Mouse (Mus musculus): ENCODE results near the gene Klhl10. TPM values are rescaled to one million over a fixed set of nuclear protein-coding genes. Genes with fewer than 3 reads are reported as not detected.

Klhl10 gene
- total and polyA plus RNA-seq, 2 experiments from 2014 or later = 0.29 to 0.65 TPM

GRCm38 (mm10) chr11:100408076-100408834 is 33.5 kb upstream of the Klhl10 start:
- no peaks in the 10 kb centered on the region for H3K27me3 ChIP-seq (ENCODE audit: insufficient read depth, low read length)
- H3K4me1 ChIP-seq (ENCODE audit: insufficient read depth) = peaks cover under 1% of the 10 kb centered on the region
- H3K9ac ChIP-seq = no peak overlapping the region
- H3K4me3 ChIP-seq (ENCODE audit: low read depth, low read length) = no peak overlapping the region
- 44% methylated on average over 10 of the region's 10 CpGs for WGBS
- TF ChIP-seq CTCF (IDR thresholded peaks at IDR 0.05; ENCODE audit: low read depth) = peak; percentile 79
- peak; percentile 65 for DNase-seq
- H3K4me2 ChIP-seq (ENCODE audit: low read depth) = no peak overlapping the region
- H3K36me3 ChIP-seq (ENCODE audit: insufficient read depth) = no peaks in the 10 kb centered on the region; the same call in 1 of the 2 replicates
- peak; percentile 73 for ATAC-seq
- no peaks in the 10 kb centered on the region for H3K9me3 ChIP-seq (ENCODE audit: low read length)
- no peak overlapping the region for H3K27ac ChIP-seq (ENCODE audit: low read depth, low read length)

- WGBS = 94% methylated on average over 12 of the region's 12 CpGs
- peaks cover 4% of the 10 kb centered on the region for H3K4me1 ChIP-seq (ENCODE audit: insufficient read depth)
- H3K27ac ChIP-seq (ENCODE audit: low read depth, low read length) = no peak overlapping the region
- H3K4me2 ChIP-seq (ENCODE audit: low read depth) = no peak overlapping the region
- no peak for DNase-seq
- no peaks in the 10 kb centered on the region; the same call in 1 of the 2 replicates for H3K36me3 ChIP-seq (ENCODE audit: insufficient read depth)
- ATAC-seq = no peak
- H3K27me3 ChIP-seq (ENCODE audit: insufficient read depth, low read length) = no peaks in the 10 kb centered on the region
- no peak overlapping the region for H3K9ac ChIP-seq
- no peak overlapping the region for H3K4me3 ChIP-seq (ENCODE audit: low read depth, low read length)
- H3K9me3 ChIP-seq (ENCODE audit: low read length) = no peaks in the 10 kb centered on the region
- TF ChIP-seq CTCF (IDR thresholded peaks at IDR 0.05; ENCODE audit: low read depth) = no peak
Observed at GRCm38 (mm10) chr11:100408835-100409462, 32.8 kb upstream of the Klhl10 start.

- DNase-seq = no peak
- no peak for ATAC-seq
- Histone ChIP-seq H3K9ac (no peak overlapping the region), H3K9me3 (ENCODE audit: low read length) (no peaks in the 10 kb centered on the region), H3K27me3 (ENCODE audit: insufficient read depth, low read length) (no peaks in the 10 kb centered on the region), H3K4me1 (ENCODE audit: insufficient read depth) (peaks cover 6% of the 10 kb centered on the region), H3K36me3 (ENCODE audit: insufficient read depth) (no peaks in the 10 kb centered on the region; the same call in 1 of the 2 replicates), H3K4me3 (ENCODE audit: low read depth, low read length) (no peak overlapping the region), H3K4me2 (ENCODE audit: low read depth) (no peak overlapping the region), H3K27ac (ENCODE audit: low read depth, low read length) (no peak overlapping the region)
- no peak for TF ChIP-seq CTCF (IDR thresholded peaks at IDR 0.05; ENCODE audit: low read depth)
- 89% methylated on average over 3 of the region's 3 CpGs for WGBS
Observed at GRCm38 (mm10) chr11:100409686-100410085, 32.0 kb upstream of the Klhl10 start.

GRCm38 (mm10) chr11:100411736-100412135 is 30.0 kb upstream of the Klhl10 start:
- TF ChIP-seq CTCF (IDR thresholded peaks at IDR 0.05; ENCODE audit: low read depth) = no peak
- Histone ChIP-seq H3K36me3 (ENCODE audit: insufficient read depth) (no peaks in the 10 kb centered on the region; the same call in 1 of the 2 replicates), H3K4me2 (ENCODE audit: low read depth) (no peak overlapping the region), H3K4me1 (ENCODE audit: insufficient read depth) (peaks cover 9% of the 10 kb centered on the region), H3K27me3 (ENCODE audit: insufficient read depth, low read length) (peaks cover 11% of the 10 kb centered on the region; the same call in 1 of the 2 replicates), H3K4me3 (ENCODE audit: low read depth, low read length) (no peak overlapping the region), H3K9me3 (ENCODE audit: low read length) (no peaks in the 10 kb centered on the region), H3K27ac (ENCODE audit: low read depth, low read length) (no peak overlapping the region), H3K9ac (no peak overlapping the region)
- ATAC-seq = no peak
- 86% methylated on average over 11 of the region's 11 CpGs for WGBS
- no peak for DNase-seq

- ATAC-seq (no peak), DNase-seq (no peak)
- Histone ChIP-seq H3K27ac (ENCODE audit: low read depth, low read length) (no peak overlapping the region), H3K4me2 (ENCODE audit: low read depth) (peak overlapping the region; percentile 70), H3K27me3 (ENCODE audit: insufficient read depth, low read length) (peaks cover 11% of the 10 kb centered on the region; the same call in 1 of the 2 replicates), H3K4me1 (ENCODE audit: insufficient read depth) (peaks cover 9% of the 10 kb centered on the region), H3K9ac (peak overlapping the region; percentile 71), H3K9me3 (ENCODE audit: low read length) (no peaks in the 10 kb centered on the region), H3K36me3 (ENCODE audit: insufficient read depth) (no peaks in the 10 kb centered on the region; the same call in 1 of the 2 replicates), H3K4me3 (ENCODE audit: low read depth, low read length) (peak overlapping the region; percentile 61)
- WGBS = 75% methylated on average over 11 of the region's 11 CpGs
- no peak for TF ChIP-seq CTCF (IDR thresholded peaks at IDR 0.05; ENCODE audit: low read depth)
Observed at GRCm38 (mm10) chr11:100413541-100413940, 28.2 kb upstream of the Klhl10 start.

- Histone ChIP-seq H3K27ac (ENCODE audit: low read depth, low read length) (peak within 1 kb of the TSS; percentile 59), H3K4me1 (ENCODE audit: insufficient read depth) (peaks cover 9% of the 10 kb centered on the region), H3K4me3 (ENCODE audit: low read depth, low read length) (peak within 1 kb of the TSS; percentile 61), H3K9ac (peak within 1 kb of the TSS; percentile 71), H3K27me3 (ENCODE audit: insufficient read depth, low read length) (peaks cover 11% of the 10 kb centered on the region; the same call in 1 of the 2 replicates), H3K36me3 (ENCODE audit: insufficient read depth) (no peaks in the 10 kb centered on the region; the same call in 1 of the 2 replicates), H3K9me3 (ENCODE audit: low read length) (no peaks in the 10 kb centered on the region), H3K4me2 (ENCODE audit: low read depth) (peak within 1 kb of the TSS; percentile 70)
- 4% methylated on average over 87 of the region's 93 CpGs for WGBS
- DNase-seq (peak; percentile 83), ATAC-seq (peak; percentile 95)
- peak; percentile 77 for TF ChIP-seq CTCF (IDR thresholded peaks at IDR 0.05; ENCODE audit: low read depth)
Observed at GRCm38 (mm10) chr11:100414021-100414913, 27.4 kb upstream of the Klhl10 start, which contains the start of gene P3h4. Gene P3h4 (minus strand): TSS chr11:100414836.
